ENCODE assay signal across 32 mouse cellular contexts in genomic region chr4:77004483-77004882, GRCm38 (mm10).
"Had no signal": no experiment of that assay in that cellular context is flagged by ENCODE, and none has a peak within 500 bp of the region (broad histone marks: within the 10 kb centered on the region; RNA-seq: fewer than 3 reads in every experiment).

No protein-coding gene starts in this region.

- ATAC-seq: liver, embryonic 12.5 days; liver, postnatal 0 days; lung, postnatal 0 days; midbrain, embryonic 13.5 days; midbrain, embryonic 15.5 days; midbrain, embryonic 16.5 days had no signal

- DNase-seq: left cerebral cortex, postnatal 4 days; liver; liver, embryonic 13.5 days; liver, postnatal 0 days; lung, adult 18-20 months; lung, adult 2 months; lung, embryonic 14.5 days; lung, postnatal 10 days; lung, postnatal 14 days; lung, postnatal 36 days; lung, postnatal 4 days; midbrain, embryonic 14.5 days had no signal

- H3K4me2 ChIP-seq: limb, embryonic 12.5 days; limb, embryonic 13.5 days; limb, embryonic 15.5 days; liver, embryonic 11.5 days; liver, embryonic 12.5 days; liver, embryonic 13.5 days; liver, embryonic 15.5 days; lung, embryonic 14.5 days; lung, embryonic 15.5 days; midbrain, embryonic 11.5 days; midbrain, embryonic 12.5 days; midbrain, embryonic 13.5 days; midbrain, embryonic 15.5 days; neural tube, embryonic 12.5 days had no signal

- H3K27ac ChIP-seq: limb, embryonic 10.5 days; limb, embryonic 12.5 days; limb, embryonic 13.5 days; limb, embryonic 15.5 days; liver, embryonic 12.5 days; liver, embryonic 13.5 days; liver, embryonic 14.5 days; liver, embryonic 15.5 days; lung, embryonic 15.5 days; macrophage; midbrain, embryonic 10.5 days; midbrain, embryonic 12.5 days; midbrain, embryonic 13.5 days; midbrain, embryonic 15.5 days; neural tube, embryonic 12.5 days had no signal

- H3K9me3 ChIP-seq: limb, embryonic 10.5 days; limb, embryonic 12.5 days; limb, embryonic 13.5 days; limb, embryonic 15.5 days; liver, embryonic 12.5 days; liver, embryonic 13.5 days; liver, embryonic 15.5 days; lung, embryonic 15.5 days; megakaryocyte, embryonic 14.5 days; midbrain, embryonic 10.5 days; midbrain, embryonic 12.5 days; midbrain, embryonic 13.5 days; midbrain, embryonic 15.5 days; neural tube, embryonic 12.5 days had no signal

- H3K4me1 ChIP-seq: limb, embryonic 10.5 days; limb, embryonic 12.5 days; limb, embryonic 13.5 days; limb, embryonic 15.5 days; liver, embryonic 12.5 days; liver, embryonic 13.5 days; liver, embryonic 15.5 days; lung, embryonic 15.5 days; megakaryocyte, embryonic 14.5 days; midbrain, embryonic 10.5 days; midbrain, embryonic 12.5 days; midbrain, embryonic 13.5 days; midbrain, embryonic 15.5 days; neural tube, embryonic 12.5 days had no signal

- H3K36me3 ChIP-seq: limb, embryonic 10.5 days; limb, embryonic 12.5 days; limb, embryonic 13.5 days; limb, embryonic 15.5 days; liver, embryonic 12.5 days; liver, embryonic 13.5 days; liver, embryonic 15.5 days; lung, embryonic 15.5 days; midbrain, embryonic 10.5 days; midbrain, embryonic 12.5 days; midbrain, embryonic 13.5 days; midbrain, embryonic 15.5 days; neural tube, embryonic 12.5 days had no signal

- H3K9ac ChIP-seq: limb, embryonic 12.5 days; limb, embryonic 13.5 days; limb, embryonic 15.5 days; liver, embryonic 12.5 days; liver, embryonic 13.5 days; liver, embryonic 14.5 days; liver, embryonic 15.5 days; liver, postnatal 0 days; lung, embryonic 14.5 days; lung, embryonic 15.5 days; midbrain, embryonic 12.5 days; midbrain, embryonic 13.5 days; midbrain, embryonic 15.5 days; neural tube, embryonic 12.5 days had no signal

- H3K27me3 ChIP-seq: limb, embryonic 12.5 days; limb, embryonic 13.5 days; limb, embryonic 15.5 days; liver, embryonic 12.5 days; liver, embryonic 13.5 days; liver, embryonic 15.5 days; lung, embryonic 15.5 days; megakaryocyte, embryonic 14.5 days; midbrain, embryonic 12.5 days; midbrain, embryonic 13.5 days; midbrain, embryonic 15.5 days; neural tube, embryonic 12.5 days had no signal

- H3K4me3 ChIP-seq: limb, embryonic 10.5 days; limb, embryonic 12.5 days; limb, embryonic 13.5 days; limb, embryonic 15.5 days; liver, embryonic 12.5 days; liver, embryonic 13.5 days; liver, embryonic 15.5 days; lung, embryonic 15.5 days; megakaryocyte, embryonic 14.5 days; midbrain, embryonic 10.5 days; midbrain, embryonic 12.5 days; midbrain, embryonic 13.5 days; midbrain, embryonic 15.5 days; myocyte; neural tube, embryonic 12.5 days had no signal
